Mouse (Mus musculus) cerebellum, postnatal 25 days (tissue): ENCODE results near the gene Krt90.
"Not testable (repeated sequence)": the region's sequence is repeated elsewhere in the genome, so short reads cannot be mapped to it uniquely, and the experiment has no call there.

ENCODE experiments used
- DNase-seq, 2 experiments: peaks; one replicate each; pipeline ENCODE4 v3.0.0; 2021; ENCODE audit warnings: mixed read lengths in 2 of 2

Gene Krt90

DNA sequence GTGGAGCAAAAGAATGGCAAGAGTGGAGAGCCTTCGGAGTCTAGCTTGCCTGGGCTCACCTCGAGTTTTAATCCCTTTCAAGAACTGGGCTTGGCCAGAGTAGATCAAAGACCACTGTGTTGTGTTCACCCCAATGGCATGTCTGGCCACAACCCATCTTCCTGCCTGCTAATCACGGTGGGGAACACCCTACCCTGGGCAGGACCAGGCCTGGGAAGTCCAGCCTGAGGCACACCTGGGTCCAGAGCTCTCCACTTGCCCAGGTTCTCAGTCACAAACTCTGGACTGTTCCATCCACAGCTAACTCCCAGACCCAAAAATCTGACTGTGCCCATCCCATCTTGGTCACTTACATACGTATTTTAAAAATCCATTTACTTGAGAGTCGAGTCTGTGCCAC lies at the start of gene Krt90:
Gene Krt90, minus strand, starts transcription at position 101 of the 400 bp plus-strand sequence.
- DNase-seq = no peak

- DNase-seq = no peak
Measured at GRCm38 (mm10) chr15:101599123-101599522, 36.4 kb upstream of the Krt90 start.

DNA sequence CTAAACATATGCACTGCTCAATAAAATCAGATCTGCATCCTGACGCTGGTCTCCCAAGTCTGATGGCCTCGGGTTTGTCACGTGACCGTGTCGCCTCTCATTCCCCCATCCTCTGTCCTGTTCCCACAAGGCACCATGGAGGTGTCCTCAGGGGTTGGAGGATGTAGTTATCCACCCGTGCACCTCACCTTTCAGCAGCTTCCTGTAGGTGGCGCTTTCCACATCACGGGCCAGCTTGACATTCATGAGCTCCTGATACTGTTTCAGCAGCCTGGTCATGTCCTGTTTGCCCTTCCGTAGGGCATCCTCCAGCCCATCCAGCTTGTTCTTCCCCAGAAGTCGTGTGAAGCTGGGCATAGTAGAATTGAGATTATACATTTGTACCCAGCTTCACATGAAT lies 25.5 kb upstream of the Krt90 start:
- DNase-seq = no peak

DNA sequence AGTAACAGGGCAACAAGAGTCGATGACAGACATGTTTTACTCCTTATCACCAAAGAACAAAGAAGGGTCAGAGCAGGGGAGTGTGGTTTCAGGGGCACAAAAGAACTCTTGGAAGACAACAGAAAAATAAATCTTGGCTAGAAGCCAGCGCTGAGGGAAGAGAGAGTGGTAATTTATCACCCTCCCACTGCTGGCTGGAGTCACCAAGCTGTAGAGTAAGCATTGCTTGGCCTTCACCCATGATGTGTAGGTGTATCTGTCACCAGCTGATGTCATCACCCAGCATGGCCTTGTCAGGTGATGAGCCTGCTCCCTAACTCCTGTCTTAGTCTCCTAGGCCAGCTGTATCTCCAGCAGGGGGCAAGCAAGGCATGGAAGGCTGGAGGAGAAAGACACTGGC lies 21.7 kb upstream of the Krt90 start:
- DNase-seq = no peak

- no peak for DNase-seq
Measured at GRCm38 (mm10) chr15:101583211-101583965, 20.6 kb upstream of the Krt90 start.

DNA sequence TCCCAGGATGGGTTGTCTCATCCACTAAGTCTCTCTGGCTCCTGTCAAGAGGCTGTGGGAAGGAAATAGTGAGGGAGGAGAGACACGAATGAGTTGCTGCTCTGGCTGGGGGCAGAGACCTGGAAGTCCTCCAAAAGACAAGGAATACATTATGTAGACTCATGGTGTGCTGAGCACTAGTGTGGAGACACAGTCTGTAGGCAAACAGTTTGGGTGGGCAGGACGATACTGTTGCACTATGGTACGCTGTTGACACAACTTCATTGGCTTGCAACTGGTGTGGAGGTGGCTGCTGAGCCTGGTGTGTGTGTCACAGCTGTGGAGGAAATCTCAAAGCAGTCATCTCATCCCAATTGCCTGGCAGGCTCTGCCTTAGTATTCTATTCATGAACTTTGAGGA lies 19.0 kb upstream of the Krt90 start:
- DNase-seq = no peak

GRCm38 (mm10) chr15:101575506-101575905 lies 12.8 kb upstream of the Krt90 start:
- no peak for DNase-seq

- DNase-seq = no peak
Measured at GRCm38 (mm10) chr15:101573796-101574345, 11.1 kb upstream of the Krt90 start, which contains the start of gene Krt75. Gene Krt75, minus strand, starts transcription at chr15:101573904.

GRCm38 (mm10) chr15:101567780-101568179 lies 5.0 kb upstream of the Krt90 start:
- DNase-seq = no peak

GRCm38 (mm10) chr15:101558034-101558646 lies 4.6 kb downstream of the Krt90 start:
- no peak for DNase-seq

- DNase-seq = peak; percentile 11 to 31
Measured at GRCm38 (mm10) chr15:101553169-101553568, 9.6 kb downstream of the Krt90 start.

GRCm38 (mm10) chr15:101552188-101552587 lies 10.6 kb downstream of the Krt90 start:
- DNase-seq = no peak

DNA sequence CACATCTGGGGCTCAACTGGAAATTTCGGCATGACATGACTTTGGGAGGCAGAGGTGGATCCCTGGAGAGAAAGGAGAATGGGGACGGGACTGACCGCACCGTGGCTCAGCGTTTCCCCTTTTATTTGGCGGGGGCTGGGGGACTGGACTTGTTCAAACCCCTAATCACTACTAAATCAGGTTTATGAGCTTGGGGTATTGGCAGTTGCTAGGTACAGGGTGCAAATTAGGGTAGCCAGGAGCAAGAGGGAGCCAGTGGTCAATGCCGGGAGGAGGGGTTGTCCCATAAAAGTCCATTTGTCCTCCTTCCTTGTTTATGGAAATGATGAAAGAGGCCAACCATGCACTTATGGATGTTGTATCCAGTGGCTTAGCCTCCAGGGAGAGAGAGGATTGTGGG lies 12.2 kb downstream of the Krt90 start, which contains the start of gene Krt82:
Gene Krt82, minus strand, starts transcription at position 101 of the 400 bp plus-strand sequence.
- DNase-seq = no peak

GRCm38 (mm10) chr15:101544478-101544877 lies 18.3 kb downstream of the Krt90 start:
- no peak for DNase-seq

GRCm38 (mm10) chr15:101542543-101542942 lies 20.2 kb downstream of the Krt90 start:
- DNase-seq = peak; percentile 12 to 13

GRCm38 (mm10) chr15:101538580-101538900 lies 24.2 kb downstream of the Krt90 start:
- DNase-seq = no peak

DNA sequence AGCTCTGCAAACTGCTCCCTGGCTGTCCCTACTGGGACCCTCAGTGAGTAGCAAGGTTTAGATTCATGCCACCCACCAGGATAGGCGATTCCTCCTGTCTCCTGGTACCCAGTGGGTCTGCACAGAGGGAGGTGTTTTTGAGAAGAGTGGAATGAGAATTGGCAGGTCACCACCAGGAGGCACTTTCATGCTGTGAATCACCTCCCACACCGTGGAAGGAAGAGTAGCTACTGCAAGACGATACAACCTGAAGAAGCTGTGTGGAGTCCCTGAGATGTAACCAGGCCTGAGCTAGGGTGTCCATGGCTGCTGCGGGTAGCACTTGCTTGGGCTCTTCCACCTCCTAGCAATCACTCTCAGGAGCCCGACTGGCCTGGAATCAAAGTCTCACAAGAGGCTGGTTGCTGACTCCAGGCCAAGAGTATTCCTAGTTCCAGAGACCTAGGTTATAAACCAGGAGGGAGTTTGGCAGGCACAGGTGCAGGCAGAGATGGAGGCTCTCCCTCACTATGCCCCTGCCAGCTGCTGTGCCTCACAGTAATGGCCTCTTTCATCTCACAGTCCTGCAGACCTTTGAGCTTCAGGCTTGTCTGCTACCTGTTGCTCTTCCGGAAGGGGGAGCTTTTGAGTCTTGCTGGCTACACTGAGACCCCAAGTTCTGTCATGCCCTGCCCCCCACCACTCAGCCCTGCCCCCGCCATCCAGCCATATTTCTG lies 24.7 kb downstream of the Krt90 start:
- DNase-seq = no peak

DNA sequence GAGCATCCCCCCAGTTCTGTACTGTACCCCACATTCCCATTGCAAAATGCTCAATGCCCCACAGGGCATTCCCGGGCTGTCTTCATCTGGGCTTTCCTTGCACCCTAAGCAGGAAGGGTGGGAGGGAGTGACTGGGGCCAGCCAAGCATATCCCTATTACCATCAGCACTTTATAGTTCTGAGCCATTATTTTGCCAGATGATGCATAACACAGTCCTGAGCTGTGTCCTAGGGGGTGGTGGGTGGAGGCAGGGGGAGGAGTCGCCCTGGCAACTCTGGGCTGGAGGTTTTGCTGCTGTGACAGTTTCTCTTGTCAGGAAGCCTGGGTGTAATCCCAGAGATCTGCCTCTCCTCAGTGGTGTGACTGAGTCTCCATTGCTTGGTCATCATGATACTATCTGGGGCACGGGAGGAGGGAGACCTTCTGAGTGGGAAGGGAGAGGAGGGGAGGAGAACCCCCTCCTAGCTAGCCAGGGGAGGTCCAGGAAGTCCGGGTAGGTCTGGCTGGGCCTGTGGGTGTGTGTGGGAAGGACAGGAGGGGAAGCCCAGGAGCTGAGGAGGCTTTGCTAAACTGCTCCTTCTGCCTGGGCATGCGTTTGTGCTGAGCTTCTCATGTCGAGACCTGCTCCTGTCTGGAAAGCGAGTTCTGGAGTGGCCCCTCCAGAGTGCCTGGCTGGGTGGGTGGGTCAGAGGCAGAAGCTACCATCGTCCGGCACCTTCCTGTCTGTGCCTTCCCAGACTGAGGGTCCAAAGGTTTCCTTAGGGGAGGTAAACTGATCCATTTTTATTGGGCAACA lies 26.5 kb downstream of the Krt90 start:
- no peak for DNase-seq

DNA sequence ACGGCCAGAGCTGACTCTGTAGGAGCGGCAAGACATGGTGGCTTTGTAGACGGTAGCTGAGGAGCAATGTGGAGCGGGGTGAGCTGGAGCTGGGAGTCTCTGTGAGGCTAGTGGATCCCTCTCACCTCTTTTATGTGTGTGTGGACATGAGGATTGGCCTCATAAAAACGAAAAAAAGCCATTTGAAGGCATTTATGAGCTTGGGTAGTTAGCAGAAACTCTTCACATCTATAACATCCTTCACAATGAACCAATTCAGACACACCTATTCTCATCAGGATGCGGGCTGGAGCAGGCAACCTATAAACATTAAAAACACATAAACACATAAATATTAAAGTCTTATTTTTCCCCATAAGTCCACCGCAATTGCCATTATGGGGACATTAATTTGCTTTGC lies 30.0 kb downstream of the Krt90 start, which contains the start of gene Krt84:
Gene Krt84, minus strand, starts transcription at position 101 of the 400 bp plus-strand sequence.
- DNase-seq = no peak

GRCm38 (mm10) chr15:101522556-101523232 lies 40.1 kb downstream of the Krt90 start:
- no peak for DNase-seq

DNA sequence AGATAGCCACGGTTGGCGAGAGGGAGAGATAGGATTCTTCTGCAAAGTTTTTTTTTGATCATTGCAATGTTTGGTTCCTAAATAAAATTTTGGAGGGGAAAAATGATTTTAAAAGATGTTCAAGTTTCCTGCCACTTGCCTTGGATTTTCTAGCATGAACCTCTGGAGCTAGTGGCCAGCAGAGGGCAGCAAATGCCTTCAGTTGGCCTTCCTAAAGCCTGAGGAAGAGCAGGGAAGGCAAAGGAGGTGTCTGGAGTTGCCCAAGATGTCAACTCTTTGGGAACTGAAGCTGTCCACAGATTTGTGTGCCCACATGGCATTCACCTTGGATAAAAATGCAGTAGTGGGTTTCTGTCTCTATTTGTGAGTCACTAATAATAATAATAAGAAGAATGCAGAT lies 43.0 kb downstream of the Krt90 start:
- peak; percentile 77 to 89 for DNase-seq

GRCm38 (mm10) chr15:101517161-101517560 lies 45.6 kb downstream of the Krt90 start, which contains the start of gene Gm49425:
Gene Gm49425, minus strand, starts transcription at chr15:101517261.
- not testable (repeated sequence) for DNase-seq
